Mouse (Mus musculus) retina, adult 2 months (tissue): ENCODE results near the gene Gm7271.

Source experiments
- DNase-seq: peaks from one replicate; pipeline ENCODE4 v3.0.0-alpha.2; 2012; ENCODE audit warnings: low read depth, low spot score

Gene Gm7271

DNA sequence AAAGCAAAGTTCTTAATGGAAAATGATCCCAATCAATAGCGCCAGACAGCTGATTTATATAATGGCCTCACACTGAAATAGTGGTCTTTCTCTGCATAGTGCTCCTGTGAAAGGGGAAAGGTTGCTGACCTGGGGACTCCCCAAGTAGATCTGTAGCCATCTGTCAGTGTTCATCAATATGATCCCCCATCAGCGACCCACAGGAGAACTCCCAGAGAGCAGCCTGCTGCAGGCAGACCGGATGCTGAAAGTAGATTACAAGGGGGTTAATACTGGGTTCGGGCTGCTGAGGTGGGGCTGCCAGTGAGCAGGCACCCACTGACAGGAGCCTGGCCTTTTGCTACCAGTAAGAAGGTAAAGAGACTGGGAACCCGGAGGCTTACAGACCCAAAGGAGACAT, at the start of gene Gm7271:
TSS of gene Gm7271 (plus strand) at position 230 of the 400 bp plus-strand sequence.
- DNase-seq = peak; percentile 6

DNA sequence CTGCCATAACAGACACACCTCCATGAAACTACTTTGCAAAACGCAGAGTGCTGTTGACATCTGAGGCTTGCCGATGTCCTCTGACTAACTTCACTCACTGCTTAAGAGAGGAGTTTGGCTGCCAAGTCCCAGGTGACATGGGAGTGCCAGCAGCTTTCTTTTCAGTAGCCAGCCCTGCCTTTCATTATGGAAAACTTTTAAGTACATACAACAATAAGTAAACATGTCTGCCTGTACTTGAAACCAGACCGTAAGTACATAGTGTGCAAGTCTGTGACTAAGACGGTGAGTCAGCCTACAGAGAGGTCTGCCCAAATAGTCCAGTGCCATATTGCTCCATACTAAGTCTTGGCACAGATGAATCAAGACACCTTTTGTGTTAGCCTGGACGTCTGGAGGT, 46.7 kb upstream of the Gm7271 start:
- DNase-seq = no peak

DNA sequence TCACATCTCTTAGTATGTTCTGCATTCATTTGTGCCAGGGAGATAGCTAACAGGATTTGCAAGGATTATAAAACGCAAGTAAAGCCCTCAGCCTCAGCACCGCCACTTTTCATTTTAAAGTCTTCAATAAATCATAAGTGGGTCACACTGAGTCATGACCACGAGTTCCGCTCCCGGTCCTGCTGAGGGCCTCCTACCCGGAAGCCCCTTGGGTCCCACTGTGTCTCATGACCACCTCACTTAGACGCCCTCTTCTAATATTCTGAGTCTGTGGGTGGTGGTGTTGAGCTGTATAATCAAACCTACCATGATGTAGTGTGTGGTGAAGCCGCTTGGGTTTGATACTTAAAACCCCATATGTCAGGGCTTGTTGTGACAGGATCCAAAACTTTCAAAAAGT, 46.1 kb upstream of the Gm7271 start:
- no peak for DNase-seq

DNA sequence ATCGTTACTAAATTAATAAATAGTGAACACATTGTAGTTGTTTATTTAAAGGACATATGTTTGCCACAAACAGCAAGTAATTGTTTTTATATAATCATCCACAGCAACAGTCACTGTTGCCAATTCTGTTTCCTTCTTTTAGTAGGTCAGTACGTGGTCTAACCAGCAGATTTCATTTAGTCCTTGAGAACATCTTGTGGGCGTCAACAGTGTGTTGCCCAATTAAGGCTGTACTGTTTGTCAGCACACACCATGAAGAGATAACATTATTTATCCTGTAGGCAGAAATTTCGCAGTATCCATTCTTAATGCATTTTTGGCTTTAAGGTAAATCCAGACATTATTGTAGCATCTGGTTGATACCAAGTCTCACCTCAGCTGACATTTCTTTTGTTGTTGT, 42.4 kb upstream of the Gm7271 start:
- no peak for DNase-seq

DNA sequence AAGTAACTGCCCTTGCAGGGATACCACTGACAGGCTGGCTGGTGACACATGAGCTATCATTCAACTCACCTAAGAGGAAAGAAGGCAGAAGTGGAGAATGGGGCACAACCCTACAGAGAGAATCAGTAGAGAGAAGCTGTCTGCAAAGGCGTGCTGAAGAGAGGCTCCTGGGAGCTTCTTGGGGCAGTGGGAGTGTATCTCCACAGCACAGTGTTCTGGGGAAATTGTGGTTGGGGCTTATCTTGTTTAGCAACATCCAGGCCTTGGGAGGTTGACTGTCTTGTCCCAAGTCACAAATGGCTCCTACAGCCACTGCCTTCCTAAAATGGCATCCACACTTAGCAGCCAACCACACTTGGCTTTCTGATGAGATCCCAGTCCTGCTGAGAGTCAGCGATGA, 8.9 kb upstream of the Gm7271 start:
- DNase-seq = no peak

DNA sequence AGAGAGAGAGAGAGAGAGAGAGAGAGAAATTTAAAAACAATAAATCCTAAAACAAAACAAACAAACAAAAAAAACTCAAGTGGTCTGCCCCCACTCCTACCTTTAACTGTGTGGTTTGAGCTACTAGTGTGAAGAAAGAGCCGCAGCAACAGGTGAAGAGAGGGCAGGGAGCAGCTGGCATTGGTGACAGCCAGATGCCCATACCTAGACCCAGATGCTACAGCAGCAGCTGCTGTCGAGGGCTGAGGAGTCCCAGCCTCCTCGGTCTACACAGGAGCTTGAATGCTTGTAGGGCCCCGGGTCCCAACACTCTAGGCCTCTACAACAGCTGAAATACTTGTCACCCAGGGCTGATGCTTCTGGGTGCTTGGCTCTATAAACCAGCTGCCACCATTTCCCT, 7.0 kb upstream of the Gm7271 start:
- DNase-seq = no peak

DNA sequence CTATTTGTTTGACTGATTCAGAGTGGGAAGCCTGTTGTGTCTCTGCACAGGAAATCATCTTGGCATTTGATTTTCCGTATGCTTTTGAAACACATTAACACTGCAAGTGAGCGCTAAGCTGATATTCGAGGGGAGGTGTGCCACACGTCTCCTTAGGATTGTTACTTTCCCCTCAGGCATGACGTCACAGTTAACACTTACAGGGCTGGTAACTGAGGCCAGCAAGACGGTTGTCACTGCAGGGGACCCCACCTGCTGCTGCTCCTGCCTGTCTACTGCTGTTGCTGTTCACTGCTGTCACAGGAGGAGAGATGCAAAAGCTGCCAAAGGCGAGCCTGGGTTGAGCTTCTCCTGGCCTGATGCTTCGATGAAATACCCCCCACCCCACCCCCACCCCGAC, 6.1 kb upstream of the Gm7271 start:
- DNase-seq = no peak

DNA sequence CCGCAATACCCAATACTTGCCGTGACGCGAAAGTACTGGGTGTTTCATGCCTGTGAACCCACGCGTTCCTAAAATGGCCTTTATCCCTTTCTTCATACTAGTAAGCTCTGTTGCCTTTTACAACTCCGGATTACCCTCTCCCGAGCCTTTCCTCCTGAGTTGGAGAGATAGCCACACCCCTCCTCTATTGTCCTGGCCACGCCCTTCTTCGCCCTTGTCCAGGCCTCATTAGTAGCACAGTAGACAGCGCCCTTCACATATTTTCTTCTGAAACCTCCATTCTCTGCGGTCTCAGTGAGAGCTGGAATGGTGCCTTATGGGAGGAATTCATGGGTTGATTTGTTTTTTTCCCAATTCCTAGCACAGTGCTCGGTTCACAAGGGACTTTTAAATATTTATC, 11.3 kb downstream of the Gm7271 start:
- DNase-seq = no peak

DNA sequence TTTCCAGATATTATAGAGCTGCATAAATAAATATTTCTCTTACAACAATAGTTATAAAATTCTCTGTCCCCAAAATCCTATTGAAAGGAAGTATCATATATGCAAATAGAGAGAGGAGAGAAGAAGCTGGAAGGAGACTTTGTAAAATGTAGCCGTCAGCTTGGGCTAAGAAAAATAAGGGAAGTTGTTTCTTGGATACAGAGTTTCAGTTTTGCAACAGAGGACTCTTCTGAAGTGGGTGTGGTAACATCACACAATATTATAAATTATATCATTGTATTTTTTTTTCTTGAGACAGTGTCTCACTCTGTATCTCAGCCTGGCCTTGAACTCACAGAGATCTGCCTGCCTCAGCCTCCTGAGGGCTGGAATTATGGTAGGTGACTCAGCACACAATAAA, 38.6 kb downstream of the Gm7271 start:
- DNase-seq = no peak

DNA sequence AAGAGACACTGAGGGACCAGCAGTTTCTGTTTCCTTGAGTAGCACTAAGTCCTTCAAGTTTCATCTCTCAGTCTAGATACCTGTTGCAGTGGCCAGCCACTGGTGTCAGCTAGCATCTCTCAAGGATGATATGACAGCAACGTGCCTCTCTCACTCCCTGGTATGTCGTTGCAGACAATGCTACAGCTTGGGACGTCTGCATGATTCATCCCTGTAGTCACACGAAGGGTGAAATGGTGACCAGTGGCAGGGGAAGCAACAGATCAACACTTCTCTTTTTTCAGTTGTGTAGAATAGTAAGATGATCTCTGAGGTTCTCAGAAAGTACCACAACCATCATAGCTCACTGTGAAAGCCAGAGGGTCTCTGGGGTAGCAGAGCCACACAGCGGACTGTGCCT, 40.8 kb downstream of the Gm7271 start:
- no peak for DNase-seq

DNA sequence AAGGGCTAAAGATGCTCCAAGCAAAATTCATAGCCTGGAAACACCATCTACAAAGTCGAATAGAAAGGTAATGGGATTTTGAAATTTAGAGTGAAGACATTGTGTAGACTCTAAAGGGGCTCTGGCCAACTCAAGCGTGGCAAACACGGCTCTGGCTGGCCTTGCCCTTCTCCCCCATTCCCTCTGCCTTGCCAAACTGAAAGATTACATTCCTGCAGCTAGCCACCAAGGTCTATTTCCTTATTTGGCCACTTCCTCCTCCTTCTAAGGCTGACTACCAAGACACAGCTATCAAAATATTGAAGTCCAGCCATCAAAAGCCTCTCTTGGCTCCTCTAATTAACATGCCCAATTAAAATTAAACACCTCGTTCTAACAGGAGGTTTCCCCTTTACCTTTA, 41.2 kb downstream of the Gm7271 start:
- DNase-seq = no peak

DNA sequence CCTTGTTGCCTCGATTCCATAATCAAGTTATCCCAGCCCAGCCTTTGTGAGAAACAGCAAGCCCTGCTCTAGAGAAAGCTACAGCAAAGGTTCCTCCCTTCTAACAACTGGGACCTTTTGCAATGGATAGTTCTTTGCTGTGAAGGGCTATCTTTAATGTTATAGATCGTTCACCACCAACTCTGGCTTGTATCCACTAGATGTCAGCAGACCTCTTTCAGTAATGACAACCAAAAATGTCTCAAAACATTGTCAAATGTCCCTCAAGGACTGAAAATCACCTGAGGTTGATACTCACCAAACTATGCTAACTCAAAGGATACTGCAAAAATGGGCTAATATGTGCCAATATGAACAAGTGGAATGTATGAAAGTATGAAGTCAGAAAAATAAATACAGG, 42.0 kb downstream of the Gm7271 start:
- no peak for DNase-seq

DNA sequence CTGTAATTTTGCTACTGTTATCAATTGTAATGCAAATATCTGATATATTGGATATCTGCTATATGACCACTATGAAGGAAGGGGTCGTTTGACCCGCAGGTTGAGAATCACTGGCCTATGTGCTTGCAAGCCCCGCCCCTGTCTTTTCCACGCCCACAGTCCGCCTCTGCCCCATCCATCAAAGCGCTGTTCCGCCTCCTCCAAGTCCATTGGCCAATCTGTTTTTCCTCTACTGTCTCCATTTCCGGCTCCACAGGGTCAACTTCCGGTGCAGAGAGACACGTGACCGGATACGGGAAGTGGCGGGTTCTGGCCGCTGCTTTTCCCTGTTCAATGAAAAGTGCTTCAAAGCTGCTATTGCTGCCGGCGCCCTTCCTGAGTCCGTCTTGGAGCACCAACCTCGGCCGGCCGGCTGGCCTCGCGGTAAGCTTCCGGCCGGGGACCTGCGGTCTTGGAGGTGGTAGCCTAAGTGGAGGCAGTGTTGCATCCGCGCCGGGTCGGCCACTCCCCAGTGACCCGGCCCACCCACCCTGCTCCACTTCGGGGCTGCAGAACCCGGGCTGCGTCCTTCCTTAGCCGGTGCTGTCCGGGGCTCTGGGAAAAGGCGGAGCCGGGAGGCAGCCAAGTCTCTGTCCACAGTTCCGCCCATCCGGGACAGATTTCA, 45.3 kb downstream of the Gm7271 start, which contains the start of gene Exoc1:
TSS of gene Exoc1 (plus strand) at position 272 of the 664 bp plus-strand sequence.
- DNase-seq = peak; percentile 91

DNA sequence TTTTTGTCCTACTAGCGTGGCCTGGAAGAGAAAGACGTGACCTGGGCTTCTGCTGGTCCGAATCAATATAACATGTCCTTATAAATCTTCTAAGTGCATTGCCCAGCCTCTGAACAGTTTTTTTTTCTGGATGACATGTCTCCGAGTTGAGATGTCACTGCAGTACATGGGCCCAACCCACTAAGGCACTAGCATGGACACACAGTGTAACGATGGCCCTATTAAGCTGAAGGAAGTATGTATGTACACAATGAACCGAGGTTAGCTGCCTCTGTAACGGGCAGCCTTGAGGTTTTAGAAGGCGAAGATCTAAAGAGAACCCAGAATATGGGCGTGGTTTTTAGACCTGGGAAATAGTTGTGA, 45.8 kb downstream of the Gm7271 start:
- DNase-seq = no peak

DNA sequence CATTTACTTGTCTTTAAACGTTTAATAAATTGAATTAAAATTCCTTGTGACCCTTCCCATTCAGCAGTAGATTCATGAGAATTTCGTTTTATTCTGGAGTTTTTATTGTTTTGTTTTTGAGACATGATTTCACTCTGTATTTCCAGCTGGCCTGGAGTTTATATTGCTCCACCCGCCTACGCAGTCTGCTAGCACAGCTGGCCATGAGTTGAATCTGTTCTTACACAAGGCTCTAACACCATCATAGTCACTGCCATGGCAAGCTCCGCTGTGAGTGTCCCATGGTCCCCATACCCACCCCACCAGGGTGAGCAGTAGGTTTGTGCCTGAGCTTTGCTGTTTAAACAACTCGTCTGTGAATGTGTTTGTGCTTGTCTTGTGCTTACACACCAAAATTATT, 49.3 kb downstream of the Gm7271 start:
- DNase-seq = no peak

DNA sequence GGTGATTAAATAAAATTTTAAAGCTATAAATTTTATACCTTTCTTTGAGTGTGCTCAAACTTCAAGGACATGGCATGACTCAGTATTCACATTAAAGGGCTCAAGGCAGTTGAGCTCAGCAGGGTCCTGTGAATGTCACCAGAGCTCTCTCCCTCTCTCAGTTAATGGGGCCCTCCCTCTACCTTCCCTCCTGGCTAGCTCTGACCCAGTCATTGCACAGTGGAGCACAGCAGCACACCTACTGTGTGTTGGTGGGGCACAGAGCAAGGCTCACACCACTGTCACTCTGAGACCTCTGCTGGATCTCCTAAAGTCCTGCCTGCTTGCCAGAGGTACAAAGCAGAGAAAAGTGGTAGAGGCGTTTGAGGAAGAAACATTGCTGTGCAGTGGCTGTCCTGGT, 52.4 kb downstream of the Gm7271 start:
- no peak for DNase-seq

DNA sequence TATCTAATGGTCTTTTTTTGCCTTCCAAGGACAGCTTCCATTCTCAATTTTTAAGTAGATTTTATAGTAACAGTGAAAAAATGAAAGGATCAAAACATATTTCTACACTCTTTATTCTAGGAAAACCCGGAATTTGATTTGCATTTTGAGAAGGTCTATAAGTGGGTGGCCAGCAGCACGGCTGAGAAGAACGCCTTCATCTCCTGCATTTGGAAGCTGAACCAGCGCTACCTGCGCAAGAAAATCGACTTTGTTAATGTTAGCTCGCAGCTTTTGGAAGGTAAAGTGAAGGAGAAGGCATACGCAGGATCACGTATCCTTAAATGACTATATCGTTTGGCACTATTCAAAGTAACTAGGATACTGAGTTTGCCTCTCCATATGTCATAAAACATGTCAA, 53.7 kb downstream of the Gm7271 start:
- no peak for DNase-seq

DNA sequence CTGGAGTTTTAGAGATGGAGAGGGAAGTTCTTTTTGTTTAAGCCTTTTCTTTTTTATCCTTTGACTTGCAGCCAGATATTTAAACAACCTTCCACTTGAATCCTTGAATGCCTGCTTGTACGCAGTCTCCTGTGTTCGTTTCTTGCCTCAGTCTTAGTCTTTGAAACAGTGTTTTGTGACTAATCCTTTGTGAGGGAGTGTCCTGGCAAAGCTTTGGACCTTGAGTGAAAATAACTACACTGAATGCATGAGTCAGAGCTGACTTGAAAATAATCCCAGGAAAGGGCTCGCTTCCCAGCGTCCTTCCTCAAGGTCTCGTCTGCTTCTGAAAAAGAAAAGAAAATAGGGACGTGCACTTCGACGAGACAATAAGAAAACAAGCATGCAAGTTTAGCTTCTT, 56.3 kb downstream of the Gm7271 start:
- no peak for DNase-seq

DNA sequence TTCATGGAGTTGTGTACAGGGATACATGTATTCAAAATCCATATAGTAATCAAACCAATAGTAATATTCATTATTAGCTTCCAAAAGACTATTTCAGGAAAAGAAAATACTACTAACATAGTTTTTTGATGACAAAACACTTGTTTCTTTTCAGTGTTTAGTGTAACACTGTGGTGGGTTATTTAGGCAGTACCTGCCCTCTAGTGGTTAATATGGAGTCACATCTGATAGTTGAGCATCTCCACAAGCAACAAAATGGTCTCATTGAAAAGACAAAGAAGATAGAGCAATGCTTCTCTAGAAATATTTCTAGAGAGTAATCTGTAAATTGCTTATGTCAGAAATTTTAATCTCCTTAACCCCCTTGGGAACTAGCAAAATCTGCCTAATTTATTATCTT, 57.0 kb downstream of the Gm7271 start:
- no peak for DNase-seq

DNA sequence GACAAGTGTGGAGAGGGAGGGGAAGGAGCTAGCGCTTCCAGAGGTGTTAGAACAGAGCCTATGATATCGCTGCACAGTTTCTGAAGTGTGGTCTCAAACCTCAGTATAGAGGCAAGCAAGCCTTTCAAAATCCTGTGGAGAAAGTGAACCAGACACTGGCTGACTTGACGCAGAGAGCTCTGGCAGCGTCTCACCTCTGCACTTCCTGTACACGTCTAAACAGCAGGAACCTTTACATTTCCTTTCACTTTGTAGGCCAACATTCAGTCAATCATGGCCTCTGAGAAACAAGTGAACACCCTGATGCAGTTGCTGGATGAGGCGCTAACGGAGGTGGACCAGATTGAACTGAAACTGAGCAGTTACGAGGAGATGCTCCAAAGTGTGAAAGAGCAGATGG, 59.4 kb downstream of the Gm7271 start:
- DNase-seq = no peak

DNA sequence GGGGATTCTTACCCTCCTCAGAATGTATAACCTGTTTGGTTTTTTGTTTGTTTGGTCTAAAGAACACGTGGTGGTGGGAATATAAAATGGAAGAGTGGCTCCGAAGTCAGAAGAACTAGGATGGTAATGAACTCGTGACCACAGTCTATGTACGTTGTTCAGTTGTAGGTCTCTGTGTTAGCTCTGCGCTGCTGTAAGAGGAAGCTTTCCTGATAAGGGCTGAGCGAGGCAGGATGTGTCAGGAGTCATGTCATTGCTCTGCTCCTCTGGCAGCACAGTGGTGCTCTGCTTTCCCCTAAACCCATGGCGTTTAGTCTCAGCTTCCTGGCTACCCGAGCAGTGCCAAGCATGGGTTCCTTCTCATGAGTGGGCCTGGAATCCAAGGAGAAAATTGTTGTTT, 66.6 kb downstream of the Gm7271 start:
- DNase-seq = no peak

DNA sequence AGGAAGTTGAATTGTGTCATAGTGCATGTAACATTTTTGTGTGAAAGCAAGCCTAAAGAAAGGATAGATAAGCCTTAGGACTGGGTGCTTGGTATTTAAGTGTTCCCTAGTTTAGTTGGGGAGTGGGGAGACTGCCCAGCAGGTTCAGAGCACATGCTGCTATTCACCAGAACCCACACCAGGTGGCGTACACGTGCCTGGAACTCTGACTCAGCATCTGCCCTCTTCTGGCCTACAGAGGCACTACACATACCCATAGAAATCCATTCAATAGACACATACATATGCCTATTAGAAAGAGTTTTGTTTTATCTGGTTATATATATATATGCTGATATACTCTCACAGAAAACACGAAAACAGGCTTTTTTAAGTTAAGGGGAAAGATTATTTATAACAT, 81.5 kb downstream of the Gm7271 start:
- peak; percentile 49 for DNase-seq
